Mouse (Mus musculus) olfactory bulb, adult 2 months (tissue): Measurements from ENCODE around the gene Yif1a. TPM values are rescaled to one million over a fixed set of nuclear protein-coding genes. Genes with fewer than 3 reads are reported as not detected.

Source experiments
- H3K27ac ChIP-seq: fragments of 200-500 bp; 2 replicates; pipeline ENCODE4 v1.5.1; 2012; ENCODE audit warnings: low read depth, low read length; ENCODE audit not compliant: insufficient read depth
- H3K4me1 ChIP-seq: fragments of 200-500 bp; 2 replicates; pipeline ENCODE4 v1.6.1; 2012; ENCODE audit warnings: low read length; ENCODE audit not compliant: control insufficient read depth, insufficient read depth
- H3K4me3 ChIP-seq: fragments of 200-500 bp; 2 replicates; pipeline ENCODE4 v1.5.1; 2012; ENCODE audit warnings: mild to moderate bottlenecking, low read depth, low read length, moderate library complexity; ENCODE audit not compliant: insufficient read depth
- CTCF ChIP-seq: fragments of 200-500 bp; IDR thresholded peaks from 2 replicates; pipeline ENCODE4 v1.5.1; 2012; ENCODE audit warnings: low read depth, mild to moderate bottlenecking, low read length, moderate library complexity; ENCODE audit not compliant: insufficient read depth
- POLR2A ChIP-seq: fragments of 200-500 bp; IDR thresholded peaks from 2 replicates; pipeline ENCODE4 v1.6.1; 2012; ENCODE audit warnings: mild to moderate bottlenecking, low read depth, low read length, moderate library complexity; ENCODE audit not compliant: insufficient read depth
- WGBS: fragments of 180-500 bp; shearing (Covaris S2); methylation state at CpG from one replicate; pipeline ENCODE4 v1.1.7; 2018; 5-methylcytosine and 5-hydroxymethylcytosine counted together
- polyA plus RNA-seq: library from polyadenylated mRNA; stranded (reverse); fragments of >200 nt; gene quantifications from 2 replicates; pipeline ENCODE4 v1.2.4, GENCODE M21; 2012; ENCODE audit warnings: low replicate concordance; ENCODE audit not compliant: missing spikeins, insufficient read depth, insufficient read length

Gene Yif1a
- not detected in 2 replicates for polyA plus RNA-seq

GRCm38 (mm10) chr19:5087884-5088728 is at the start of gene Yif1a:
TSS of gene Yif1a (plus strand) at chr19:5088538.
- Histone ChIP-seq H3K27ac (peak within 1 kb of the TSS; percentile 91), H3K4me1 (peaks cover 21% of the 10 kb centered on the region), H3K4me3 (peak within 1 kb of the TSS; percentile 78)
- under 1% methylated on average over 58 of the region's 58 CpGs for WGBS
- peak; percentile 61 for TF ChIP-seq POLR2A
- peak; percentile 47; the same call in 1 of the 2 replicates for TF ChIP-seq CTCF

GRCm38 (mm10) chr19:5038709-5039156 is 49.6 kb upstream of the Yif1a start, which contains the start of the genes B4gat1 and AC124502.3:
TSS of gene B4gat1 (plus strand) at chr19:5038826.
TSS of gene AC124502.3 (plus strand) at chr19:5038891.
- Histone ChIP-seq H3K4me3 (peak within 1 kb of the TSS; percentile 59), H3K27ac (peak within 1 kb of the TSS; percentile 59), H3K4me1 (peaks cover 10% of the 10 kb centered on the region)
- TF ChIP-seq POLR2A (peak; percentile 72), CTCF (no peak; the same call in 1 of the 2 replicates)
- WGBS = under 1% methylated on average over 44 of the region's 44 CpGs

DNA sequence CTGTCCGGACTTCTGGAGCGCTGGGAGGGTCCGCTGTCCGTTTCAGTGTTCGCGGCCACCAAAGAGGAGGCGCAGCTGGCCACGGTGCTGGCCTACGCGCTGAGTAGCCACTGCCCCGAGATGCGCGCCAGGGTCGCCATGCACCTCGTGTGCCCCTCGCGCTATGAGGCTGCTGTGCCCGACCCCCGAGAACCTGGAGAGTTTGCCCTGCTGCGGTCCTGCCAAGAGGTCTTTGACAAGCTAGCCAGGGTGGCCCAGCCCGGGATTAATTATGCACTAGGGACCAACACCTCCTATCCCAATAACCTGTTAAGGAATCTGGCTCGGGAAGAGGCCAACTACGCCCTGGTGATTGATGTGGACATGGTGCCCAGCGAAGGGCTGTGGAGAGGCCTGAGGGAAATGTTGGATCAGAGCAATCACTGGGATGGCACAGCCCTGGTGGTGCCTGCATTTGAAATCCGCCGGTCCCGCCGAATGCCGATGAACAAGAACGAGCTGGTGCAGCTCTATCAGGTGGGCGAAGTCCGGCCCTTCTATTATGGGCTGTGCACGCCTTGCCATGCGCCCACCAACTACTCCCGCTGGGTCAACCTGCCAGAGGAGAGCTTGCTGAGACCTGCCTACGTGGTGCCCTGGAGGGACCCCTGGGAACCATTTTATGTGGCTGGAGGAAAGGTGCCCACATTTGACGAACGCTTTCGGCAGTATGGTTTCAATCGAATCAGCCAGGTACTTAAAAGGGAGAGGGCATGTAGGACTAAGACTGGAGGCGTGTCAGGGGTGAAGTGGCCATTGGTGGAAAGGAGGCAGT is 48.8 kb upstream of the Yif1a start:
- WGBS = 5% methylated on average over 41 of the region's 41 CpGs
- peak overlapping the region; percentile 59 for H3K4me3 ChIP-seq
- TF ChIP-seq CTCF = no peak
- no peak for TF ChIP-seq POLR2A
- peaks cover 10% of the 10 kb centered on the region for H3K4me1 ChIP-seq
- peak overlapping the region; percentile 59 for H3K27ac ChIP-seq

DNA sequence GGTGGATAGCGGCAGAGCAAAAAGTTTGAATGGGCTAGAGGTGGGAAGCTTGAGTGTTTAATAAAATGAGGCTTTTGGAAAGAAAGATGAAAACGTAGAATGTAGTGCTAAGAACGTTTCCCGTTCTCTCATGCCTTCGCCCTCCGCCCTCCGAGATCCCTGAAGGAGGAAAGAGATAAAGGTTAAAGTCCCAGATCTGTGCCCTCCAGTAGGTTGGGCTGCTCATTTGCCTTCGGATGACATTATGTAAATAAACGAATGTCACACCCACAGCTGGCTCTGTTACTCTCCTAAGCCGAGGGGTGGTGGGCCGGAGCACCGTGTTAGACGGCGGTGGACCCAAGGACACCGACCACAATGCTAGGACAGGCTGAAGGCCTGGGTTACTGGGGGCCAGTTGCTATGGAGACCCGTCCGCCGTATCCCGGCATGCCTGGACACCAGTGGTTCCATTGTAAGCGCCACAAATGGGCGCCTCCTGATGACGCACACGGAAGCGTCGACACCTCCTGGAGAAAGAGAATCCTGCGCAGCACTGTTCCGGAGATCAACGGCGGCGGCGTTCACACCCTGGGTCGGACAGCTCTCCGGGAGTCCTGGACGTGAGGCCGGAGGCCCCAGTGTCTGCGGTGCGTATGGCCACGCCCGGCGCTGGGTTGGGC is 47.3 kb upstream of the Yif1a start, which contains the start of gene Brms1:
Gene Brms1 (plus strand): TSS at position 493 of the 662 bp plus-strand sequence.
- H3K27ac ChIP-seq = peak within 1 kb of the TSS; percentile 6; the same call in 1 of the 2 replicates
- 3% methylated on average over 40 of the region's 40 CpGs for WGBS
- TF ChIP-seq CTCF (no peak), POLR2A (no peak)

DNA sequence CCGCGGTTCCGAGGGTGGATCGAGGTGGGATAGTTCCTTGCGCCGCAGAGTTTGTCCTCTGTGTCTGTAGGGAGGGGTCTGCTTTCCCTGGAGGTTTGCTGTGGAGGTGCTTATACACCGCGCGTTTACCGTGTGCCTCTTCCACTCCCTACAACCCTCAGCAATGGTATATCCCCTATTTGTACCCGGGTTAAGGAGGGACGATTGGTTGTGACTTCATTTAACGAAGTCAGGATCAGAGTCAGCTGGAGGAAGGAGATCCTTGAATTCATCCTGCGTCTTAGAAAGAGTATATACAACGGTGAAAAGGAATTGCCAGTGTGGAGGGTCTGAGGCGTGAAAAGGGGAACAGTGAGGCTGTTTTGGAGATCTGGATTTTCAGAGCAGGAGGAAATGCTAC is 46.8 kb upstream of the Yif1a start:
- 2% methylated on average over 16 of the region's 16 CpGs for WGBS
- H3K27ac ChIP-seq = no peak overlapping the region
- peak overlapping the region; percentile 82 for H3K4me3 ChIP-seq
- H3K4me1 ChIP-seq = peaks cover 14% of the 10 kb centered on the region
- TF ChIP-seq CTCF = no peak
- no peak for TF ChIP-seq POLR2A

More for the DNA sequence above, 47.3 kb upstream of the Yif1a start, which contains the start of gene Brms1:
- Histone ChIP-seq H3K4me3 (peak within 1 kb of the TSS; percentile 82), H3K4me1 (peaks cover 14% of the 10 kb centered on the region)

GRCm38 (mm10) chr19:5045531-5045930 is 42.8 kb upstream of the Yif1a start:
- TF ChIP-seq CTCF (no peak), POLR2A (no peak)
- Histone ChIP-seq H3K27ac (no peak overlapping the region), H3K4me3 (no peak overlapping the region), H3K4me1 (peaks cover 31% of the 10 kb centered on the region)
- 50% methylated on average over 4 of the region's 4 CpGs for WGBS

GRCm38 (mm10) chr19:5048138-5049056 is 39.9 kb upstream of the Yif1a start:
- peak overlapping the region; percentile 99 for H3K27ac ChIP-seq
- TF ChIP-seq CTCF (no peak), POLR2A (no peak)
- WGBS = 61% methylated on average over 14 of the region's 14 CpGs
- H3K4me1 ChIP-seq = peaks cover 44% of the 10 kb centered on the region
- no peak overlapping the region for H3K4me3 ChIP-seq
